Mouse (Mus musculus): ENCODE data around the gene Olfr397.

The Olfr397 gene

DNA sequence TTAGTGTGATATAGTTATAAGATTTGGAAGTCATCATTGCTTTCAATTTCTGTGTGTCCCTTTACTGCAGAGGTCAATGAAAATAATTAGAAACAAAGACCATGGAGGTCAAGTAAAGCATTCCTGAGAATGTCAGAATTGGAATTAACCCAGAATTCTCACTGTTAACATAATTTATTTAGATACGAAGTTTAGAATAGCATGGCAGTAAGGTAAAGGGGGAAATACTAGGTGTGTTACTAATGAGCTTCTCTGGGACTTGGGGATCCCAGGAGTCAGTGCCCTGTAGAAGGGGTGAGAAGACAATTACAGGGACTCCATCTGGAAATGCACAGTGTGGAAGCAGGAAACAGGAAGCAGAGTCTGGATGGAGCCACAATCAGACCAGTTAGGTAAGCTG, at the start of gene Olfr397:
TSS of gene Olfr397 (plus strand) at position 301 of the 400 bp plus-strand sequence.
- DNase-seq (ENCODE audit: low spot score), result no peak

DNA sequence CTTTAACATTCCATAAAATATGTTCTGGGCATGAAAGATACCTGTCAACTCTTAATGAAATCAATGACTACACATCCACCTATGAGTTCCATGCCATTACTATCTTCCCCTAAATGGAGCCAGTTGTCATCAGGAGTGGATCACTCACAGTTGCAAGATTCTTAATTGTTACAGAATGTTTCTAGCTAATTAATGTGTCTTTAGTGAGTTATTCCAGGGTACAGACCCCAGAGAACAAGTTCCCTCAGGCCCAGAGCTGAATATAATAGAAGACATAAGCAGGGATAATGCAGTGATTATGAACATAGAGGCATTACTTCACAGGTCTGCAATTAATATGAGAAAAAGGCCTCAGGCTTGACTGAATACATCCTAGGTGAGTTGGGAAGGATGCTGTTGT, 24.2 kb upstream of the Olfr397 start, which contains the start of gene Olfr23:
TSS of gene Olfr23 (plus strand) at position 301 of the 400 bp plus-strand sequence.
- DNase-seq (ENCODE audit: low spot score), result no peak

DNA sequence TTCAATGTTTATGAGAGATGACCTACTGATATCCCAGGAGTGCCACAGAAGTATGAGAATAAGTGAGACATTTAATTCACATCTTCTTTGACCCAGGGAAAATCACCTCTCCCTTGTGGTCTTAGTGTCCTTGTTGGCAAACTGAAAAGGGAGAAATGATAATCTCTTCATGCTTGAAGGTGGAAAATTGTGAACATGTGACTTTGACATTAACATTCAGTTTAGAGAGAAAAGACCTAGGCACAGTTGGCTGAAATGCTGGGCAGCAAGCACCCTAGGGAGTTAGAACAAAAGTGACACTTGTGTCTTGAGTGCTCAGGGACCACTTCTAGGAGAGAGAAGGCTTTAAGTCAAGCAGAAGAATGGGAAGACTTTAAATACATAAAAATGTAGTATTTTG, 29.7 kb downstream of the Olfr397 start, which contains the start of gene Olfr398:
TSS of gene Olfr398 (minus strand) at position 101 of the 400 bp plus-strand sequence.
- DNase-seq (ENCODE audit: low spot score), result no peak

DNA sequence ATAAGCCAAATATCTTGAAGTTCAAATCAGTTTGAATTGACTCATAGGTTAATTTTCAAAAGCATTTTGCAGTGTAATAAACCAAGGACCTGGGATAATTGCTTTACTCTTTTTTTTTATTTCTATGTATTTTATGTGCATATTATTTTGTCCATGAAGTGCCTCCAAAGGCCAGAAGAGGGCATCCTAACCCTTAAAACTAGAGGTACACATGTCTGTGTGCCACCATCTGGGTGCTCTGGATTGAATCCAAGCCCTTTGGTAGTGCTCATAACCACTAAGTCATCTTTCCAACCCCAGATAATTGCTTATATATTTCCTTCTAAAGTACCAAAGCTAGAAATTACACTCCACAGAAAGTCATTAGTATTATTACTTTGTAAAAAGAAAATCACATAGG, 32.5 kb downstream of the Olfr397 start:
- no peak for DNase-seq (ENCODE audit: low spot score)
